Mouse (Mus musculus) kidney, adult 18-20 months (tissue): Measurements from ENCODE around the gene Mrpl12.
"Not testable (repeated sequence)": the region's sequence is repeated elsewhere in the genome, so short reads cannot be mapped to it uniquely, and the experiment has no call there.

ENCODE experiments used
- DNase-seq: peaks from one replicate; pipeline ENCODE4 v3.0.0; 2021

Gene Mrpl12

DNA sequence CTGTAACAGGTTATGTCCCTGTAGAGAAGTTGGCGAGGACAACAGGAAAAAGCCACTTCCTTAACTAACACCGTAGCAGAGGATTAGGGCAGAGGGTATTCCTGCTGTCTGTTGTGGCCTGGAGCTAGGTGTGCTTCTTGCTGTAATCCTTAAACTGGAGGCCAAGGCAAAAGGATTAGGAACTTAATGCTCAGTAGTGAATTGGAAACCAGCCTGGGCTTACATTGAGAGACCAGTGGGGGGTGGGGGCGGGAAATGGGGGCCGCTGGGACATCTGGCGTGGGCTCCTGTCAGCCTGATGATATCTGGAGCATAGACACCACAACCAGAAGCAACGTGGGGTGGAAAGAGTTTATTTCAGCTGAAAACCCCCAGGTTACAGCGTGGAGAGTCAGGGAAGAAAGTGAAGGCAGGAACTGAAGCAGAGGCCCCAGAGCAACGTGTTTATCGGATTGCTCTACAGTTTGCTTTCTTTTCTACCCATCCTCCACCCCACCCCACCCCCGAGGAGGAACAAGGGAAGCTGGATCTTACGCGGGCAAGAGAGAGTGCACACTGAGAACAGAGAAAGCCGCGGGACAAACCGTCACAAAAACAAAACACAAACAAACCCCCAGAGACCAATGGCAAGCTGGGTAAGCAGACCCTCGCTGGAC is 26.1 kb downstream of the Mrpl12 start:
- DNase-seq = no peak

DNA sequence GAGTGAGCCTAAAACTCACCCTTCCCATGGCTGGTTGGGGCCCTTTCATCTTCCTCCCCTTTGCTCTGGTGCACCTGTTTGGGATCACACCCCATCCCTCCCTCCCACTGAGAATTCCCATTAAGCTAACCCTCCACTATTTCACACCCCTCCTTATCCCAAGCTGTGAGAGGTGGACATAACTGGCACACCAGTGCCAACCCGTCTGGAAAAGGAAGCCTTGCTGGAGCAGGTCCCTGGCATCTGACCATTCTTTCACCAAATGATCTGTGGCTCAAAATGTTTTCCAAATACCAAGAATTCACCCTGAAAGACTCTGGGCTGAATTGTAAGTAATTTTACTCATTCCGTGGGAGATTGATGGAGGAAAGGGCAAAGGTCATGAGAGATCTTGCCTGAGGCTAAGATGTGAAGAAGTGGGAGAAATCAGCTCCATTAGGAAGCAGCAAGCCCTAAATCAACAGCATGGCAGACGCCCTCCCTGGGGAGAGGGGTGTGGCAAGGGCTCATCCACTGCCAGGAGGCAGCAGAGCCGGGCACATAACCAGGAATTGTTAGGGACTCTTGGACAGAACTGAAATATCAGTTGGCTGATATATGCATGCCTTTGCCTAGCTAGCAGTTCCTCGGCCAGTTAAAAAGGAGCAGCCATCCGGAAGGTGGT is 28.5 kb downstream of the Mrpl12 start:
- DNase-seq = no peak

GRCm38 (mm10) chr11:120514262-120514661 is 29.8 kb downstream of the Mrpl12 start:
- not testable (repeated sequence) for DNase-seq

GRCm38 (mm10) chr11:120515611-120516010 is 31.2 kb downstream of the Mrpl12 start:
- DNase-seq = peak; percentile 94

GRCm38 (mm10) chr11:120517147-120517546 is 32.7 kb downstream of the Mrpl12 start:
- no peak for DNase-seq

- no peak for DNase-seq
These were observed 33.6 kb downstream of the Mrpl12 start for GRCm38 (mm10) chr11:120518027-120518426.

- no peak for DNase-seq
These were observed 34.1 kb downstream of the Mrpl12 start for GRCm38 (mm10) chr11:120518558-120518957.

- DNase-seq = no peak
These were observed 35.3 kb downstream of the Mrpl12 start for GRCm38 (mm10) chr11:120519738-120520137.

GRCm38 (mm10) chr11:120520498-120520897 is 36.1 kb downstream of the Mrpl12 start:
- DNase-seq = no peak

- DNase-seq = no peak
These were observed 36.6 kb downstream of the Mrpl12 start for GRCm38 (mm10) chr11:120520967-120521540.

DNA sequence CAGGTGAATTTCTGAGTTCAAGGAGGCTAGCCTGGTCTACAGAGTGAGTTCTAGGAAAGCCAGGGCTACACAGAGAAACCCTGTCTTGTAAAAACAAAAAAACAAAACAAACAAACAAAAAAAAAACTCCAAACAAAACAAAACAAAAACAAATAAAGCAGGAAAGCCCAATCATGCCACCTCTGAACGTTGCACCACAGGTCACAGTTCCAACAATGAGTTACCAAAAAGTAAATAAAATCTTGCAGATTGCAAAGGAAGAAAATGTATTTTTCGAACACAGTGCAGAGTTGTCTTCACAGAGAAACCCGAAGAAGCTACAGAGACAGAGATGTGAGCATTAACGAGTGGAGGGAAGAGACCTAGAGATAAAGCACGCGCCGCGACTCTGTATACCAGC is 38.2 kb downstream of the Mrpl12 start:
- no peak for DNase-seq

DNA sequence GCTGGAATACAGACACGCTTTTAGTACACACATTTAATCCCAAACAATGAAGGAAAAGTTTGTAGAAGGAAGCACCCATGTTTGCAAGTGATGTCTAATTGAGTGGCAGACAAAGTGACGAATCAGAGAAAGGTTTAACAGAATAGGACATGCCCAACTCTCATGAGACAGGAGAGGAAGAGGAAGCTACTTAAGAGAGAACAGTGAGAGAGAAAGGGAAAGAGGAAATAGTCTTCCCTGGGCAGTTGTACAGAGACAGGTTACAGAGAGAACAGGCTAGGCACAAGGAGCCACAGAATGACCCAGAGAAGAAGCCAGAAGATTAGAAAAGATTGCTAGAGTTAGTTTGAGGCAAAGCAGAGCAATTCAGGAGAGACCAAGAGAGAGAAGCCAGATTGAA is 41.5 kb downstream of the Mrpl12 start:
- DNase-seq = no peak

GRCm38 (mm10) chr11:120527690-120528354 is 43.4 kb downstream of the Mrpl12 start:
- DNase-seq = no peak

DNA sequence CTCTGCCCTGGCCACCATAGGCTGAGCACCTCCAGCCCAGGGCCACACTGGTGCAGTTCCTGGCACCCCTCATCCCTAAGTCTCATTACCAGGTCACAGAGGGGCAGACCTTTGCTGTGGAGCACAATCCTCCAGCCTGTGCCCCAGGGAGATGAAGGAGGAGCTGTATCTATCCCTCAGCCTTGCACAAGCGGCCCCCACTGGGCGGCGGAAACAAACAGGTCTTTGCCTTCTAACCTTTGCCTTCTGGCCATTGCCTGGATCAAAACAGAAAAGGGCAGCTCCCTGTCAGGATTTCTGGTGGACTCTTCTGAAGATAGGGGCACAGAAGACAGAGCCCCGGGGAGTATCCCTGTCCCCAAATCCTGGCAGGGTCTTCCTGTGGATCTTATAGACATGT is 44.5 kb downstream of the Mrpl12 start:
- no peak for DNase-seq

- no peak for DNase-seq
These were observed 45.9 kb downstream of the Mrpl12 start, which contains the start of gene Gcgr for GRCm38 (mm10) chr11:120530085-120530964. Gene Gcgr, plus strand, starts transcription at chr11:120530699.

GRCm38 (mm10) chr11:120531646-120532045 is 47.2 kb downstream of the Mrpl12 start:
- DNase-seq = no peak

- DNase-seq = no peak
These were observed 49.7 kb downstream of the Mrpl12 start for GRCm38 (mm10) chr11:120534093-120534492.

DNA sequence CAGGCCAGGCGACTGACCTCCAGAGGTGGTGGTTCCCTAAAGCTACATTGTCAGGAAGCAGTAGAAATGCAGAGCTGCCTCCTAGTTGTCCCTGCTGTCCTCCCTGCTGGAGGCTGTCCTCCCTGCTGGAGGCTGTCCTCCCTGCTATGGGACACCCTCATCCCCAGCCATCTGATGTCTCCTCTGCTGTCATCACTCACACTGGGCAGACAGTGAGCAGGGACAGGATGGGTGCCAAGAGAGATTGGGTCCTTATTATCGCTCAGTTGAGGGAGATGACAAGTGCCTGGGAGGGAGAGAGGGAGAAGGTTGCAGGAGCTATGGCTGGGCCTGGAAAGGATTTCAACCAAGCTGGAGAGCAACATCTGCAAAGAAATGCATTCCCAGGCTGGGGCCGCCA is 50.7 kb downstream of the Mrpl12 start:
- DNase-seq = no peak

- DNase-seq = no peak
These were observed 51.4 kb downstream of the Mrpl12 start for GRCm38 (mm10) chr11:120535804-120536203.

DNA sequence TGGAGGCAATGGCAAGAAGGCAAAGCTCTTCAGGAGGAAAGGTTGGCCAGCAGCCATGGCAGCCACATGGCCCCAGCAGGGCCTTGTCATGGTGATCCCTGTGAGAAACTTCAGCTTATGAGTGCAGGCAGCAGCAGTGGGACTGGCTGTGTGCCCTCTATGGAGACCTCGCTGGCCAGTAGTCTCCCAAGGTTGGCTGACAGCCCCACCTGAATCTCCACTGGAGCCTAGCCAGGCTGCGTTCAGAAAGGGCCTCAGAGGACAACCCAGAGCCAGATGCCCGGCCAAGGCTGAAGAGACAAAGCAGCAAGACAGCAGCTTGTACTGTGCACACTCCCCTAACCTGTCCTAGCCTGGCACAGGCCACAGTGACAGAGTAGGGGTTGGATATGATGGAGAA is 54.1 kb downstream of the Mrpl12 start:
- DNase-seq = peak; percentile 87
